Mouse (Mus musculus): ENCODE measurements around the gene Gm14443.
"Not testable (repeated sequence)": the region's sequence is repeated elsewhere in the genome, so short reads cannot be mapped to it uniquely, and the experiment has no call there.

Gm14443 gene

DNA sequence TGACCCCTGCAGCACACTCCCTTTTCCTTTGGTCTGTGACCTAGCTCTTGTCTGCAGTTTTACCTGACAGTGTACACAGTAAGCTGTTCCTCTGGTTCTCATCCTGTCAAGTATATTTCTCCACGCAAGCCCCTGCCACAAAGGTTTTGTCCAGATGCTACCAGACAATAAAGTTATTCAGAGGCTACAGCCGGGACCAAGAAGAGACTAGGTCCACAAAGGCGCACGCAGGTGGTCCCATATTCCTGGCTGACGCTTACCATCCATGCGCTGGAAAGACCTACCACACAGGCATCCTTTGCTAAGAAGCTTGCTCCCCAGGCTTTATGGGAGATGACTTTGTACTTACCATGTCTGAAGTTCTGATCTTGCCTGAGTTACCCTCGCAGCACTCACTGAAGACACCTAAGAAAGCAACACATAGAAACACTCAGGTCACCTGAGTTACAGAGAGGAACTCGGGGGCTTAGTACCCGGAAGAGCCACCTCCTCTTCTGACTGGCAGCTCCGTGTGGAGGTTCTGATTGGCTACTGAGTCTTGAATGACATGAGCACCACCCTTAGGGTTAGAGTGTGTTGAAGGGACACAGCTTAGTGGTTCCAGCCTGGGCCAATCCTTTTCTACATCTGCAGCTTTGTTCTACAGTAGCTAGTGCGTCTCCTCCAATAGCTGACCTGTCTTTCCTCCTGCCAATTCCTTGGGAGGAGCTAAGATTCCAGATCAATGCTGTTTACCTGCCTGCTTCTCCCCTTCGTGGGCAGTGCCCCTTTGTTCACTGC, at the start of gene Gm14443:
Gene Gm14443 (minus strand): TSS at position 471 of the 780 bp plus-strand sequence.
- DNase-seq (ENCODE audit: low spot score in 2 of 2) = not testable (repeated sequence)

GRCm38 (mm10) chr2:175206732-175207131, 31.1 kb upstream of the Gm14443 start, which contains the start of gene Gm14391:
Gm14391 (minus strand) TSS chr2:175206917.
- not testable (repeated sequence) for DNase-seq (ENCODE audit: low spot score in 2 of 2)

DNA sequence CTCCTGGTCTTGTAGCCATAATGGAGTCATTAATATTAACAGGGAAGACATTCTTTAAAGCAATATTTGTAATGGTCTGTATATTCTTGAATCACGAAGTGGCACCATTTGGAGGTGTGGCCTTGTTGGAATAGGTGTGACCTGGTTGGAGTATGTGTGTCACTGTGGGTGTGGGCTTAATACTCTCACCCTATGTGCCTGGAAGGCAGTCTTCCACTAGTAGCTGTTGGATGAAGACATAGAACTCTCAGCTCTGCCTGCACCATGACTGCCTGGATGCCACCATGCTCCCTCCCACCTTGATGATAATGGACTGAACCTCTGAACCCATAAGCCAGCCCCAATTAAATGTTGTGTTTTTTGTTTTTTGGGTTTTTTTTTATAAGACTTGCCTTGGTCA, 3.3 kb upstream of the Gm14443 start:
- DNase-seq (ENCODE audit: low spot score in 2 of 2) = not testable (repeated sequence)

DNA sequence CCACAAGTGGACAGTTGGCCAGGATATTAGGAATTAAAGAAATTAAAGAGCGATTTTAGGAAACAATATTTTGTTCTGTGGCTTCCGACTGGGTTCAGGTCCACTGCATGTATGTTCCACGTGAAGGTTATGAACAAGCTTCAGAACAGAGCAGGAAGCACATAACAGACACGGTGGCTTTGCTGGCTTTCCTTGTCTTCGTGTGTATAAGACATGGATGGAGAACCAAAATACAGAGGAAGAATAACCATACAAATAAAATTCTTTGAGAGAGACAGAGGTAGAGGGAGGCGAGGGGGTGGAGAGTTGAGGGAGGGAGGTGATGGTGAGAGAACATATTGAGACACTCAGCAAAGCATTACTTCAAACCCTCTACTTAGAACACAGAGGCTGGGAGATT, 641 bp upstream of the Gm14443 start:
- DNase-seq (ENCODE audit: low spot score in 2 of 2) = no peak

- DNase-seq (ENCODE audit: low spot score in 2 of 2) = not testable (repeated sequence)
Observed at GRCm38 (mm10) chr2:175174058-175174457, 1.6 kb downstream of the Gm14443 start.

DNA sequence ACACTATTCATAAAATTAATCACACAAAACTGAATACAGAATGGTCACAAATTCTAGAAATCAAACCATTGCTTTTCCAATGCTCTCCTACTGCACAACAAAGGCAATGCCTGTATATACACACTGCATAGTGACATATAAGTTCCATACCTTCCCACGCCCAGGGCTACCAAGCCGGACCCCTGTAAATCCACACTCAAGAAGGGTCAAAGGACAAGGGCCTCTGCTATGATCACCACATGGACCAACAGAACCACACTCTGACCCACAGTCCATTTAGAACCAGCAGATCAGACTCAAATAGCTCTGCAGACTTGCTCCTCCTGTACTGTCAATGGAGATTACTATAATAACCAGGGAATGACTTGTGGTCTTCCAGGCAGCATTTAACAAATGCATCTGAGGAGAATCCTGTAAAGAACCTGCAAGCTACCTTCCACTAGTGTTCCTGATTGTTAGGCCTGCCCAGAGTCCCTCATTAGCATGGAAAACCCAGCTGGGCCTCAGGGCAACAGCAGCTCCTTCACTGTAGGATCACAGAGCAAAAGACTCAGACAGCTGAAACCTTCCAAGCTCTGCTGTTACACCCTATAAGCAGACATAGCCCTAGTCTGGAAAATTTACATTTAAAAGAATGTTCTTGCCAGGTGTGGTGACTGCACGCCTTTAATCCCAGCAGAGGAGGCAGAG, 2.6 kb downstream of the Gm14443 start:
- DNase-seq (ENCODE audit: low spot score in 2 of 2) = not testable (repeated sequence)

GRCm38 (mm10) chr2:175172123-175172522, 3.5 kb downstream of the Gm14443 start:
- DNase-seq (ENCODE audit: low spot score in 2 of 2) = no peak

DNA sequence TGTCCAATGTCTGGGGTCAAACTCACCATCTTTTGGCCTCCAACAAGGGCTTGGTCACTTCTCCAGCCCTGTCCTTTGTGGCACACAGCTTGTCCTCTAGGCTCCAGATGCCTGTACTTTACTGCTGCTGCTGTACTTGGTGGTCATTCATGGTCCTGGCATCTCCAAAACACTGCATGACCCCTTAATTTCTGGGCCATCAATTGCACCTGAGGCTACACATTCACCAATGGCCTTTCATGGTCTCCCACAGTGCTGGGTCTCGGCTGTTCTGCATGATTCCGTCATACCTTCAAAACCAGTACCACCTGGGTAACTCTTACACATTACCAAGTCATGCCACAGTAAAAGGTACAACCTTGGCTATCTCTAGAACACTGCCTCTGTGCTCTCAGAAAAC, 8.8 kb downstream of the Gm14443 start:
- not testable (repeated sequence) for DNase-seq (ENCODE audit: low spot score in 2 of 2)

DNA sequence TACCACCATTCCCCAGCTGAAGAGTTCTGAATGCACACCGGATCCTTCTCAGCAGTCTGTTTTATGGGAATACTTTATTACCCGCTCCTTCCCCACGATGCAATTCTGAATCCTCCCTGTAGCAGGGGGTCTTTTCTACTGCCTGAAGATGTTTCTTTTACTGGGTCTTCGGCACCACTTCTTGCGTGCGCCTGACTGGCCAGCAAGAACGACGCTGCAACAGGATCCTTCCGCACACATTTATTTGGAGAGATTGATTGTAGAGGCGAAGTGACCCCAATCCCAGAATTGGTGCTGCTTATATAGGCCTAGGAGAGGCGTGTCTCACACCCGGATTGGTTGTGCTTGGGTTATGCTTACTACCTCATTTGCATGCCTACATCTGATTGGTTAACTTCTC, 10.6 kb downstream of the Gm14443 start:
- not testable (repeated sequence) for DNase-seq (ENCODE audit: low spot score in 2 of 2)

GRCm38 (mm10) chr2:175161438-175161837, 14.2 kb downstream of the Gm14443 start:
- not testable (repeated sequence) for DNase-seq (ENCODE audit: low spot score in 2 of 2)

DNA sequence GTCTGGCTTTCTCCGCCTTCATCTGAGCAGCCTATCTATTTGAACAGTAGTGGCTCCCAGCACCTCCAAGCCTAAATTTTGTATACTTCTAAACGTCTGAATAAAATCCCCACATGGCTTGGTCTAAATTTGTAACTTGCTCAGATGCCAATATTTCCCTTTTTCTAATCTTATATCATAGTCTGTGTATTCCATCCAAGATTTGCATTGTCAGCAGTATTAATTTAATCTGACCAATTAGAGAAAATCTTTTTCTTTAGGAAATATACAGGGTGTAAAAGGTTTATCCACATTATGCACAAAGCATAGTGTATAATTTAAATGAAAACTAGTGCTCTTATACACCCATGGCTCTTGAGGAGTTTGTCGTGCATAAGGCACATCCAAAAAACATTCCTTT, 17.0 kb downstream of the Gm14443 start:
- DNase-seq (ENCODE audit: low spot score in 2 of 2) = no peak

DNA sequence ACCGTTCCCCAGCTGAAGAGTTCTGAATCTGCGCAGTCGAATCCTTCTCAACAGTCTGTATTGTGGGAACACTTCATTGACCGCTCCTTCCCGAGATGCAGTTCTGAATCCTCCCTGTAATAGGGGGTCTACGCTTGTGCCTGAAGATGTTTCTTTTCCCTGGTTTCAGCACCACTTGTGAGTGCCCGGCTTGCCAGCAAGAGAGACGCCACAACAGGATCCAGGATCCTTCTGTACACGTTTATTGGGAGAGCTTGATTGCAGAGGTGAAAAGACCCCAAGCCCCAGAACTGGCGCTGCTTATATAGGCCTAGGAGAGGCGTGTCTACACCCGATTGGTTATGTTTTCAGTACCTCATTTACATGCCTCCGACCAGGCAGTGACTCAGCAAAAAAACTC, 19.0 kb downstream of the Gm14443 start:
- DNase-seq (ENCODE audit: low spot score in 2 of 2) = no peak

- DNase-seq (ENCODE audit: low spot score in 2 of 2) = not testable (repeated sequence)
Observed at GRCm38 (mm10) chr2:175141993-175142295, 33.7 kb downstream of the Gm14443 start, which contains the start of gene Gm14399. Gm14399 (minus strand) TSS chr2:175142012.

DNA sequence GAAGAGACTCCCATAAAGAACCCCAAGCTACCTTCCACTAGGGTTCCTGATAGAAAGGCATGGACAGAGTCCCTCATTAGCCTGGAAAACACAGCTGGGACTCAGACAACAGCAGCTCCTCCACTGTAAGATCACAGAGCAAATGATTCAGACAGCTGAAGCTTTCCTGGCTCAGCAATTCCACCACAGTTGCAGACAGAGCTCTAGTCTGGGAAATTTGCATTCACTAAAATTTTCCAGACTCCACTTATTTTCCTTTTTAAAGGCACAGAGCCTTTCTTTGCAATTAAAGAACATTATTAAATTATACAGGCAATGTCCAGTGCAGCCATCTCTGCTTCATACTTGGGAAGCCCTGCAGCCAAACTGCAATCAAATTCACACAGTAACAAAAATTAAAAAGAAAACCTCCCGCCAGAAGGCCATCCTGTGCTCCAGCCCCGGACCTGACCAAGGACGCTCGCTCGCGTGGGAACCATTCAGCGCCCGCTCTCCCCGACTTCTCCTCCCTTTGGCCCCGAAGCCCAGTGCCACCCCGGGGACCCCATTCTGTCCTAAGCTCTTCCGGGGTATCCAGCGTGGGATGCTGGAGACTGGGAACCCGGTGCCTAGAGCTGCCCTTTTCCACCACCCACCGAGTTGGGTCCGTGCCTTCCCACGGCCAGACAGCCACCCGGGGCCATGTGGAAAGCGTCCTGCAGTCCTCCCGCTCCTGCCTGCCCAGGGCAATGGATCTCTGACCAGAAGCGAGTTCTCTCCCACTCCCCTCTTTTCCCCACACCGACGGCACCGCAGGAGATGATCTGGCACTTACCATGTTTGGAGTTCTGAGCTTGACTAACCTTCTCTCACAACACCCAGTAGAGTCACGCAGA, 34.3 kb downstream of the Gm14443 start:
- peak in 1 of 2 experiments; percentile 11 for DNase-seq (ENCODE audit: low spot score in 2 of 2)

- DNase-seq (ENCODE audit: low spot score in 2 of 2) = not testable (repeated sequence)
Observed at GRCm38 (mm10) chr2:175140624-175141023, 35.0 kb downstream of the Gm14443 start.

Data from right cerebral cortex, postnatal 36 days (tissue).